Mouse (Mus musculus) stomach, embryonic 15.5 days (tissue): ENCODE data around the gene Nox1. TPM values are rescaled to one million over a fixed set of nuclear protein-coding genes. Genes with fewer than 3 reads are reported as not detected.

ENCODE experiments used
- ATAC-seq: fragments of 200-750 bp; cut with Nextera tagmentation; 2 replicates; pipeline ENCODE4 v1.8.0; 2017; ENCODE audit warnings: low read depth, moderate number of reproducible peaks, moderate TSS enrichment; ENCODE audit not compliant: insufficient read depth, low FRiP score
- H3K27ac ChIP-seq: fragments of 300-500 bp; sonication (generic); 2 replicates; pipeline ENCODE4 v1.5.1; 2015; ENCODE audit warnings: mild to moderate bottlenecking, inconsistent platforms
- H3K27me3 ChIP-seq: fragments of 300-500 bp; sonication (generic); replicated peaks from 2 replicates; pipeline ENCODE4 v1.6.1; 2015; ENCODE audit warnings: inconsistent platforms
- H3K36me3 ChIP-seq: fragments of 300-500 bp; sonication (generic); 2 replicates; pipeline ENCODE4 v1.6.1; 2015; ENCODE audit warnings: inconsistent platforms
- H3K4me1 ChIP-seq: fragments of 300-500 bp; sonication (generic); 2 replicates; pipeline ENCODE4 v1.6.1; 2015; ENCODE audit warnings: inconsistent platforms
- H3K4me2 ChIP-seq: fragments of 300-500 bp; sonication (generic); 2 replicates; pipeline ENCODE4 v1.6.1; 2015; ENCODE audit warnings: mild to moderate bottlenecking, inconsistent platforms
- H3K4me3 ChIP-seq: fragments of 300-500 bp; sonication (generic); replicated peaks from 2 replicates; pipeline ENCODE4 v1.5.1; 2015; ENCODE audit warnings: inconsistent platforms
- H3K9ac ChIP-seq: fragments of 300-500 bp; sonication (generic); 2 replicates; pipeline ENCODE4 v1.6.1; 2015; ENCODE audit warnings: inconsistent platforms
- H3K9me3 ChIP-seq: fragments of 300-500 bp; sonication (generic); 2 replicates; pipeline ENCODE4 v1.6.1; 2016; ENCODE audit warnings: inconsistent platforms
- WGBS: fragments of 180-500 bp; shearing (Covaris S2); methylation state at CpG from one replicate; pipeline ENCODE4 v1.1.7; 2015; 5-methylcytosine and 5-hydroxymethylcytosine counted together
- microRNA-seq: library from miRNA; unstranded; fragments of <30 nt; microRNA quantifications from one replicate; pipeline ENCODE4, GENCODE M21; 2016
- polyA plus RNA-seq: library from polyadenylated mRNA; unstranded; fragments of >200 nt; fragmentation: Nextera tagmentation; extraction: Ambion mirVana; gene quantifications from 2 replicates; pipeline ENCODE4 v1.2.1, GENCODE M21; 2015

Nox1 gene
- polyA plus RNA-seq, 1 experiment from 2014 or later, result 0.12 TPM

- Histone ChIP-seq H3K27ac (no peak overlapping the region), H3K4me1 (no peaks in the 10 kb centered on the region), H3K36me3 (no peaks in the 10 kb centered on the region), H3K9me3 (no peaks in the 10 kb centered on the region), H3K4me3 (no peak overlapping the region), H3K9ac (no peak overlapping the region), H3K4me2 (no peak overlapping the region), H3K27me3 (no peaks in the 10 kb centered on the region)
- 56% methylated on average over 3 of the region's 3 CpGs for WGBS
- no peak for ATAC-seq
Measured at GRCm38 (mm10) chrX:134111767-134112166, 110.0 kb downstream of the Nox1 start.

DNA sequence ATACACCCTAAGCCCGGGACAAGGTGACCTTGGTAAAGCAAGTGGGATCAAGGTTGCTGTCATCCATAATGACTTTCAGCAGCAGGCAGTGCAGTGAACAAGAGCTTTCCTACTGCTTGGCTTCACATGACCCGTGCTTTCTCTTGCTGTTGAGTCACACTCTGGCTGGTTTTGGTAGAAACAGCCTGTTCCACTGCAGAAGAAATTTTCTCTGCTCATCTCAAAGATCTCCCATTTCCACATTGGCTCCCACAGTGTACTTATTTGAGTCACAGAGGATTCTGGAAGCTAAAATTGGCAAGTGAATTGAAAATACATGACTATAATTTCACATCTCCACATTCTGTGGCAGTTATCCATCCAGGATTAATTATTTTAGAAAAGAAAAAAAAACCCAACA, 119.1 kb downstream of the Nox1 start:
- Histone ChIP-seq H3K9me3 (no peaks in the 10 kb centered on the region), H3K4me2 (no peak overlapping the region), H3K4me1 (no peaks in the 10 kb centered on the region), H3K4me3 (no peak overlapping the region), H3K27me3 (no peaks in the 10 kb centered on the region), H3K27ac (no peak overlapping the region), H3K9ac (no peak overlapping the region), H3K36me3 (no peaks in the 10 kb centered on the region)
- WGBS, result 73% methylated on average over 2 of the region's 2 CpGs
- no peak for ATAC-seq

DNA sequence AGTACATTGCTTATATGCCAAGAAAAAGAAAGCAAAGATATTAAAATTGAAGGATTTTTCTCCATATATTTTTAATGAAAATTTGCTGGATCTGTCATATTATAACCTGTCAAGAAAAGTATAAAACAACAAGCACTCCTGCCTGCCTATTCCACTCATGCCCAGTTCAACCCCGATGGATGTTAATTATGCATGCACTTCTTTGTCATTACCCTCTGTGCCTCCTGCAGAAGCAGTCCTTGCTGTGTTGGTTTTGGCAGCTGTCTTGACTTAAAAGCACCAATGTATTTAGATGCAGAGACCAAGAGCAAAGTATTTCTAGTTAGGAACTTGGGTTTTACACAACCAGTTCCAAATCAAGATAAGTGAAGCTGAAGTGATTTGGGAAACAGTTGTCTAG, 136.3 kb downstream of the Nox1 start:
- no peak overlapping the region for H3K4me3 ChIP-seq
- H3K4me2 ChIP-seq, result no peak overlapping the region
- no peaks in the 10 kb centered on the region for H3K9me3 ChIP-seq
- no peak overlapping the region for H3K9ac ChIP-seq
- 91% methylated on average over 1 of the region's 1 CpGs for WGBS
- no peaks in the 10 kb centered on the region for H3K36me3 ChIP-seq
- H3K27me3 ChIP-seq, result no peaks in the 10 kb centered on the region
- H3K4me1 ChIP-seq, result no peaks in the 10 kb centered on the region
- H3K27ac ChIP-seq, result no peak overlapping the region
- ATAC-seq, result no peak

DNA sequence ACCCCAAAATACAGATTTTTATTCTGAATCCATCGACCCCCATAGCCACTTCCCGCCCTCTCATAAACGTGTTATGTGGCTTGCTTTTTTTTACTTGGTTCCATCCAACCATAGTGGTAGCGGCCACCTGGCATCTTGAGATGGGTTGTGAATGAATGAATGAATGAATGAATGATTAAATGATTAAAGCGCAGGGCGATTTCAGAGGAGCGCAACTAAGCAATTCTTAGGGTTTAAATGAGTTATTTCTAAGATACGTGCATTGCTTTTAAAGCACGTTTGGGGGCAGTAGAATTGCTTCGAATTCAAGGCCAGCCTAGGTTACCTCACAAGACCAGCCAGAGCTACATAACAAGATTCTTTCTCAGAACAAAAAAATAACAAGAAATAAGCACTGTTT, 162.0 kb downstream of the Nox1 start:
- Histone ChIP-seq H3K27me3 (no peaks in the 10 kb centered on the region), H3K4me1 (no peaks in the 10 kb centered on the region), H3K4me2 (peak overlapping the region; percentile 47), H3K27ac (peak overlapping the region; percentile 92), H3K4me3 (peak overlapping the region; percentile 59), H3K9me3 (no peaks in the 10 kb centered on the region), H3K36me3 (no peaks in the 10 kb centered on the region), H3K9ac (peak overlapping the region; percentile 39; the same call in 1 of the 2 replicates)
- ATAC-seq, result no peak
- 11% methylated on average over 10 of the region's 10 CpGs for WGBS

DNA sequence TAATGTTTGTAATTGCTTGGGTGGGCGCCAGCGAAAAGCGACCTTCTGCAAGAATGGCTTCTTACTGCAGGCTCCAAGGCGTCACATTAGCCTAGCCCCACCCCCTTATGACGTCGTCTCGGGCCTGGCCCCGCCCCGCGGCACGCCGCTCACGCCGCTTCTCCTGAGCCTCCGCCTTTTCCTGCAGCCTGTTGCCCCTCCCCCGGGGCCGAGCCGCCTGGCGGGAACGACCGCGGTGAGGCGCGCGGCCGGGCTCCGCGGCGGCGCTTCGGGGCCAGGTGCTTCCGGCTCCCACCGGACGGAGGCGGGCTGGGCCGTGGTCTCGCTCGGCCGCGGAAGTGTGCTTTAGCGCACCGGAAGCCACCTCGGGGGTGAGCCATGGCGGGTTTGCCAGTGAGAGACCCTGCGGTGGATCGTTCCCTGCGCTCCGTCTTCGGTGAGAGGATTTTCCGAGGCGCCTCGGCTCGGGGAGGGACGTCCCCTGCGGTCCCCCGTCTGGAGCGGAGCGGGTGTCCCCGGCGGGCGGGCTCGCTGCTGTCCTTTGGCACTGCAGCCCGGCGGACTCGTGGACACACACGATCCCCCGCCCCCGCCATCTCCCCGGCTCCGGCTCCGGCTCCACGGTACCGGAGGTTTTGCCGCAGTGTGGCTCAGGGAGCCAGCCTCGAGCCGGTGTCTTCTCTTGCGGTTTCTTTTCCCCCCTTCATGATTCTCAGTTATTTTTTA, 162.6 kb downstream of the Nox1 start, which contains the start of gene Cstf2:
Cstf2 (plus strand) TSS at position 201 of the 726 bp plus-strand sequence.
- peak; percentile 98 for ATAC-seq
- Histone ChIP-seq H3K27me3 (no peaks in the 10 kb centered on the region), H3K36me3 (no peaks in the 10 kb centered on the region), H3K4me1 (no peaks in the 10 kb centered on the region), H3K4me2 (peak within 1 kb of the TSS; percentile 47), H3K9ac (peak within 1 kb of the TSS; percentile 39; the same call in 1 of the 2 replicates), H3K9me3 (no peaks in the 10 kb centered on the region), H3K4me3 (peak within 1 kb of the TSS; percentile 59), H3K27ac (peak within 1 kb of the TSS; percentile 92)
- WGBS, result 25% methylated on average over 61 of the region's 77 CpGs

GRCm38 (mm10) chrX:134058040-134058875, 163.5 kb downstream of the Nox1 start:
- Histone ChIP-seq H3K27me3 (no peaks in the 10 kb centered on the region), H3K9ac (no peak overlapping the region), H3K36me3 (no peaks in the 10 kb centered on the region), H3K9me3 (no peaks in the 10 kb centered on the region), H3K4me1 (no peaks in the 10 kb centered on the region), H3K27ac (peak overlapping the region; percentile 11; the same call in 1 of the 2 replicates), H3K4me3 (peak overlapping the region; percentile 59), H3K4me2 (peak overlapping the region; percentile 40)
- no peak for ATAC-seq
- 65% methylated on average over 14 of the region's 14 CpGs for WGBS

- Histone ChIP-seq H3K27ac (no peak overlapping the region), H3K27me3 (no peaks in the 10 kb centered on the region), H3K4me2 (no peak overlapping the region), H3K4me3 (no peak overlapping the region), H3K36me3 (no peaks in the 10 kb centered on the region), H3K4me1 (no peaks in the 10 kb centered on the region), H3K9me3 (no peaks in the 10 kb centered on the region), H3K9ac (no peak overlapping the region)
- 71% methylated on average over 2 of the region's 2 CpGs for WGBS
- no peak for ATAC-seq
Measured at GRCm38 (mm10) chrX:134056897-134057296, 164.9 kb downstream of the Nox1 start.

DNA sequence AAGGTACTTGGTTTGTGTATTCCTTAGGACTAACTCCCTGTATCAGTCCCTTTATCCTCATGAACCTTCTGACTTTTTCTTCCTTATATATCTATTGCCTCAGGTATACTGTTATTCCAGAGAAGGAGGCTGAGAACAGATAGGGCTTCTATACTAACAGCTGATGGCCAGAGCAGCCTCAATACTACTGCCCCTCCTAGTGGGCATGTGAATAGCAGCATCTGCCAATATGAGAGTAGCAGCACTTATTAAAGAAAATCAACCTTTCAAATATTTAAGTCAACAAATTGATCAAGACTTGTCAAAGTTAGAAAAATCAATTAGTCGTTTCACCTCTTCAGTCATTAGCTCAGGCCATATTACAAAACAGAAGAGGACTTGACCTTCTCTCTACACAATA, 172.8 kb downstream of the Nox1 start:
- no peaks in the 10 kb centered on the region for H3K27me3 ChIP-seq
- no peak for ATAC-seq
- H3K4me1 ChIP-seq, result no peaks in the 10 kb centered on the region
- H3K4me2 ChIP-seq, result no peak overlapping the region
- WGBS, result 29% methylated on average over 1 of the region's 1 CpGs
- H3K9me3 ChIP-seq, result no peaks in the 10 kb centered on the region
- no peak overlapping the region for H3K4me3 ChIP-seq
- H3K9ac ChIP-seq, result no peak overlapping the region
- H3K36me3 ChIP-seq, result no peaks in the 10 kb centered on the region
- H3K27ac ChIP-seq, result no peak overlapping the region

Small RNAs within 50 kb of the gene (microRNA-seq; reads per million reads assigned to microRNA genes)
- gene Mir3112, result not detected

Other genes starting within 250 kb of the Nox1 start
- gene Sytl4, start 240.1 kb downstream of the Nox1 start, polyA plus RNA-seq, result 5.7 and 5.9 TPM in 2 replicates
- gene Cstf2, start 162.8 kb downstream of the Nox1 start, polyA plus RNA-seq, result 32.4 and 39.7 TPM in 2 replicates
- 0.05 and 0.22 TPM in 2 replicates for gene Xkrx, start 59.9 kb downstream of the Nox1 start, polyA plus RNA-seq
- gene Arl13a, start 34.5 kb downstream of the Nox1 start, polyA plus RNA-seq, result 0.08 TPM in 1 of 2 replicates, not detected in the other
- 22.3 and 22.6 TPM in 2 replicates for gene Trmt2b, start 55.0 kb upstream of the Nox1 start, polyA plus RNA-seq
- 4.4 TPM in 2 replicates for gene Tmem35a, start 73.3 kb upstream of the Nox1 start, polyA plus RNA-seq
- gene Cenpi, start 86.1 kb upstream of the Nox1 start, polyA plus RNA-seq, result 23.9 and 27.1 TPM in 2 replicates
- gene Drp2, start 182.6 kb upstream of the Nox1 start, polyA plus RNA-seq, result 1.4 and 1.5 TPM in 2 replicates